Mouse (Mus musculus) embryonic fibroblast, embryonic 13.5 days (primary cell): ENCODE measurements at regions not wholly inside any gene's neighbourhood (a gene's known extent, or its start where the extent isn't known, plus 50 kb on each side); places are given as distances from the start of the nearest gene placed in this dataset.

ENCODE experiments used
- CTCF ChIP-seq: IDR thresholded peaks from 2 replicates; pipeline ENCODE4 v1.5.1; 2011; ENCODE audit warnings: mild to moderate bottlenecking, control low read depth, low read length, moderate library complexity, borderline replicate concordance; ENCODE audit not compliant: insufficient read depth
- POLR2A ChIP-seq: IDR thresholded peaks from 2 replicates; pipeline ENCODE4 v1.6.1; 2011; ENCODE audit warnings: low read depth, mild to moderate bottlenecking, control low read depth, low read length, moderate library complexity

- no peak for TF ChIP-seq CTCF
- TF ChIP-seq POLR2A: no peak
Measured at GRCm38 (mm10) chr12:26620501-26621134, 151.6 kb downstream of the Cmpk2 start.
